Mouse (Mus musculus): ENCODE results near the gene Prrt4.

DNA sequence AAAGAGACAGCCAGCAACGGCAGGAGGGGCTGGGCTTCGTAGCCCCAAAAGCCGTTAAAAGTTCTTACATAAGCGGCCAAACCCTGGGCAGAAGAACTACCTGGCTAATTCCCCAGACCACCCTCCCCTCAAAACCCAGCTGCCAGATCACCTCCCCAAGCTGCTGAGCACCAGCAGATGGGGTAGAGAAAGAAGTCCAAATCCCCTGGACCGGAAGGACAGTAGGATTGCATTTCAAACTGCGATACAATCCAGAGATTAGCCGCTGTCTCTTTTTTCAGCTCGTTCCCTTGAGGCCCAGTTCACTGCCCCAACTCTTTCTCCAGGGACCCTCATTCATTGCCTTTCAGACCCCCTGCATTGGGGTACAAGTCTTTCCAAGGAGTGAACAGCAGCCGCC is 35.8 kb upstream of the Prrt4 start:
- TF ChIP-seq POLR2A (IDR thresholded peaks at IDR 0.05; ENCODE audit: insufficient read depth, low read depth, low read length) (no peak), CTCF (IDR thresholded peaks at IDR 0.05) (no peak)

All from heart, adult 2 months (tissue).